Mouse (Mus musculus) adipose tissue, adult 10 weeks (tissue): ENCODE measurements around the gene Aipl1. TPM values are rescaled to one million over a fixed set of nuclear protein-coding genes. Genes with fewer than 3 reads are reported as not detected.

Experiments used
- polyA plus RNA-seq: library from polyadenylated mRNA; stranded (reverse); fragments of 350-450 nt; fragmentation: Illumina TruSeq; extraction: RNeasy Lipid Tissue Mini Kit (QIAGEN cat#74804); gene quantifications from one replicate; pipeline ENCODE4 v1.2.3, GENCODE M21; 2014; ENCODE audit warnings: low read depth, low replicate concordance

The Aipl1 gene
- polyA plus RNA-seq = 0.17 TPM

DNA sequence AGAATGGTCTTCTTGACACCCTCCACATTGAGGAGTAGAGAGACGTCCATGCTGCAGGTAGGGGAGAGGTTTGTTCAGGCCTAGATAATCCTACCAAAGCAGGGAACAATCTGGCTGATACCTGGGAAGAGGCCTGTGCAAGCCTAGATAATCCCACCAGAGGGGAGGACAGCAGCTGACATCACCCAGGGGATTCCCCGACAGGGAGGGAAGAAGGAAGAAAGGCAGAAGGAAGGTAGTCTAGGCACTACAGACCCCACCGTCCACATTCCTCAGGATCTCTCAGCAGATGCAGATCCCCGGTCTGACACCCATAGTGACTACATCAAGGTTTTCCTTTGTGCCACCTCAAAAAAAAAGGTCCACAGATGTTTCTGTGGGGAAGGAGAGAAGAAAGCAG lies at the start of gene Aipl1:
Gene Aipl1 (minus strand): TSS at position 101 of the 400 bp plus-strand sequence.

DNA sequence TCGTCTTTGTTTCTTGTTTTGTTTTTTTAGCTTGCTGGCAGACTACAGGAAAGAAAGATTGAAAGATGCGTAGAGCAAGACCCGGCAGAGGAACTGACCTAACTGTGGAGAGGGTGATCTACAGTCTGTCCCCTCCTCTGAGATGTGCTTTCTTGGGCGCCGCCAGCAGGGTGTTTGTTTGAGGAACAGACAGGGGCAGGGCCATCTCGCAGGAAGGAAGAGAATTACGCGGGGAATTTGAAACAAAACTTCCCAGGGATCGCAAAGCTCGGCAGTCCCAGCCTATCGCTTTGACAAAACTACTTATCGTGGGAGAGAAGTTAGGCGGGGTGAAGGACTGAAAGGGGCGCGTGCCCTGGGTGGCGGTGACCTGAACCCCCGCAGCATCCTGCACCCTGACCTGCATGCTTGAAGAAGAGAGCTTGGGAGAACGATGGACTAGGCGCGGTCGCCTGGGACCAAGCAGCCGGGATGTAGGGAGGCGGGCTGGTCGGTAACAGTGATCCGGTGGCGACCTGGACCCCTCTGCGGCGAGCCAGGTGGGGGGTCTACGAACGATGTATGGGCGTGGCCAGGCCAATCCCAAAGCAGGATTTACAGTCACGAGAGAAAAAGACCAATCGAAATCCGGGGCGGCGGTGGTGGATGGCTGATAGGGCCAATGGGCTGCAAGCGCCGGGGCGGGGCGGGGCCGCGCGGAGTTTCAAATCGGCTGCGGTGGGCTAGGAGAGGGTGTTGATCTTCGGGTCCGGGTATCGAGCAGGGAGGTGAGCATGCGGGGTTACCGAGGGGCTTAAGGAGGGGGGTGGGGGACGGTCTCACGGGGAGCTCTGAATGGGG lies 4.7 kb upstream of the Aipl1 start, which contains the start of gene Pimreg:
Gene Pimreg (plus strand): TSS at position 265 of the 840 bp plus-strand sequence.

Other genes starting within 250 kb of the Aipl1 start
- 0.40 TPM for gene Pimreg, start 4.5 kb upstream of the Aipl1 start, polyA plus RNA-seq
- gene Pitpnm3, start 98.3 kb upstream of the Aipl1 start, polyA plus RNA-seq = 2.4 TPM
- gene Gm43951, start 169.3 kb upstream of the Aipl1 start, polyA plus RNA-seq = 0.62 TPM
- gene 4933427D14Rik, start 169.9 kb upstream of the Aipl1 start, polyA plus RNA-seq = 10.2 TPM
- gene Txndc17, start 170.0 kb upstream of the Aipl1 start, polyA plus RNA-seq = 128 TPM
- gene Med31, start 178.1 kb upstream of the Aipl1 start, polyA plus RNA-seq = 15.8 TPM
- gene Slc13a5, start 229.7 kb upstream of the Aipl1 start, polyA plus RNA-seq = 0.65 TPM